Mouse (Mus musculus) testis, adult 2 months (tissue): ENCODE results near the gene Retreg1. TPM values are rescaled to one million over a fixed set of nuclear protein-coding genes. Genes with fewer than 3 reads are reported as not detected.
A peak's percentile ranks its signal among the peaks of the same experiment; 100 is the strongest.

Experiments used
- H3K27ac ChIP-seq: fragments of 200-500 bp; 2 replicates; pipeline ENCODE4 v1.5.1; 2012; ENCODE audit warnings: low read depth, low read length; ENCODE audit not compliant: control insufficient read depth, insufficient read depth
- H3K27me3 ChIP-seq: fragments of 200-500 bp; 2 replicates; pipeline ENCODE4 v1.6.1; 2012; ENCODE audit warnings: mild to moderate bottlenecking, low read length, moderate library complexity; ENCODE audit not compliant: control insufficient read depth, insufficient read depth
- H3K36me3 ChIP-seq: fragments of 200-500 bp; 2 replicates; pipeline ENCODE4 v1.6.1; 2012; ENCODE audit warnings: mild to moderate bottlenecking, low read length; ENCODE audit not compliant: control insufficient read depth, insufficient read depth
- H3K4me1 ChIP-seq: fragments of 200-500 bp; 2 replicates; pipeline ENCODE4 v1.6.1; 2012; ENCODE audit warnings: low read length; ENCODE audit not compliant: control insufficient read depth, insufficient read depth
- H3K4me3 ChIP-seq: fragments of 200-500 bp; 2 replicates; pipeline ENCODE4 v1.5.1; 2012; ENCODE audit warnings: low read depth, mild to moderate bottlenecking, low read length, moderate library complexity, mixed read lengths; ENCODE audit not compliant: control insufficient read depth
- CTCF ChIP-seq: fragments of 200-500 bp; IDR thresholded peaks from 2 replicates; pipeline ENCODE4 v1.5.1; 2012; ENCODE audit warnings: low read depth, mild to moderate bottlenecking, inconsistent platforms, low read length, moderate library complexity; ENCODE audit not compliant: control insufficient read depth, insufficient read depth, insufficient replicate concordance
- POLR2A ChIP-seq: fragments of 200-500 bp; IDR thresholded peaks from 2 replicates; pipeline ENCODE4 v1.6.1; 2012; ENCODE audit warnings: low read depth, mild to moderate bottlenecking, inconsistent platforms, low read length, moderate library complexity; ENCODE audit not compliant: control insufficient read depth
- polyA plus RNA-seq: library from polyadenylated mRNA; depleted of rRNA; stranded (reverse); fragments of >200 nt; gene quantifications from 2 replicates; pipeline ENCODE4 v1.2.3, GENCODE M21; 2012

Gene Retreg1
- polyA plus RNA-seq, 1 experiment: 46.1 TPM

- TF ChIP-seq CTCF: no peak
- TF ChIP-seq POLR2A: no peak
- Histone ChIP-seq H3K4me1 (no peaks in the 10 kb centered on the region; the same call in 1 of the 2 replicates), H3K4me3 (no peak overlapping the region), H3K27ac (no peak overlapping the region), H3K27me3 (no peaks in the 10 kb centered on the region), H3K36me3 (no peaks in the 10 kb centered on the region)
Observed at GRCm38 (mm10) chr15:25914160-25914559, 71.2 kb downstream of the Retreg1 start.

- Histone ChIP-seq H3K4me1 (no peaks in the 10 kb centered on the region; the same call in 1 of the 2 replicates), H3K4me3 (no peak overlapping the region), H3K27me3 (no peaks in the 10 kb centered on the region), H3K36me3 (no peaks in the 10 kb centered on the region), H3K27ac (no peak overlapping the region)
- TF ChIP-seq CTCF (no peak), POLR2A (no peak)
Observed at GRCm38 (mm10) chr15:25915013-25915412, 72.0 kb downstream of the Retreg1 start.

GRCm38 (mm10) chr15:25915574-25916205 is 72.7 kb downstream of the Retreg1 start:
- H3K4me1 ChIP-seq: no peaks in the 10 kb centered on the region; the same call in 1 of the 2 replicates
- peak; percentile 9; the same call in 1 of the 2 replicates for TF ChIP-seq POLR2A
- no peak for TF ChIP-seq CTCF
- H3K27me3 ChIP-seq: no peaks in the 10 kb centered on the region
- no peak overlapping the region for H3K4me3 ChIP-seq
- H3K27ac ChIP-seq: no peak overlapping the region
- H3K36me3 ChIP-seq: no peaks in the 10 kb centered on the region

DNA sequence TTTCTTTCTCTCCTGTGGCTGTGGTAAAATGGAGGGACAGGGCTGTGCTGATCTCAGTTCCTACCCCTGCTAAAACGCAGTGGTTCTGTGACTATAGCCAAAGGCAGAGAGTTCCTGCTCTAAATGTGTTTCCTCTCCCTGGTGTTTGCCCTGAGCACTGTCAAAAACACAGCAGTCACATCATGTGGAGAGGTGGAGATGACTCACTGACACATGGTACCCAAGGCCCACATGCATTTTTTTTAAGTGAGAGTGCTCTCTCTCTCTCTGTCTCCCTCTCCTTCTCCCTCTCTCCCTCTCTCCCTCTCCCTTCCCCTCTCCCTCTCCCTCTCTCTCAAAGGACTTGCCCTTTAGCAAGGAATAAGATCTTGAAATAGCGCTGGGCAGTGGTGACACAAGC is 73.3 kb downstream of the Retreg1 start:
- no peak overlapping the region for H3K27ac ChIP-seq
- no peaks in the 10 kb centered on the region for H3K27me3 ChIP-seq
- no peaks in the 10 kb centered on the region for H3K36me3 ChIP-seq
- no peak for TF ChIP-seq CTCF
- no peak for TF ChIP-seq POLR2A
- no peak overlapping the region for H3K4me3 ChIP-seq
- H3K4me1 ChIP-seq: no peaks in the 10 kb centered on the region; the same call in 1 of the 2 replicates

DNA sequence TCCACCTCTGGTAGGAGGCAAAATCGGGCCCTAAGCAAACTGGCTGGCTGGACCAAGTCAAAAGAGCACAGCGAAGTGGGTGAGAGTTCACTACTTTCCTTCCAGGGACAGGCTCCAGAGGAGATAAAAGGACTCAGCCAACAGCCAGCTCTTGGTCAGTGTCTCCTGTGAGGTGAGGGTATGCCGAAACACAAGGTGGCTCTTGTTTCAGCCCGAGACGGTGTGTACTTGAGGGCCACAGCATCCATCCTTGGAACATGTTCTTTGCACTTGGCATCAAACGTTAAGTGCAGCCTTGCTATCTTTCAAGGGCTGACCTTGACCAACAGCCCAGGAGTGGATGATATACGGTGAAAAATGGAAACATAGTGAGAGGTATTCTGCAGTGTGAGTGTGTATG is 75.7 kb downstream of the Retreg1 start:
- TF ChIP-seq CTCF: no peak
- no peak for TF ChIP-seq POLR2A
- no peak overlapping the region for H3K27ac ChIP-seq
- H3K36me3 ChIP-seq: no peaks in the 10 kb centered on the region
- H3K27me3 ChIP-seq: no peaks in the 10 kb centered on the region
- no peak overlapping the region for H3K4me3 ChIP-seq
- no peaks in the 10 kb centered on the region; the same call in 1 of the 2 replicates for H3K4me1 ChIP-seq

DNA sequence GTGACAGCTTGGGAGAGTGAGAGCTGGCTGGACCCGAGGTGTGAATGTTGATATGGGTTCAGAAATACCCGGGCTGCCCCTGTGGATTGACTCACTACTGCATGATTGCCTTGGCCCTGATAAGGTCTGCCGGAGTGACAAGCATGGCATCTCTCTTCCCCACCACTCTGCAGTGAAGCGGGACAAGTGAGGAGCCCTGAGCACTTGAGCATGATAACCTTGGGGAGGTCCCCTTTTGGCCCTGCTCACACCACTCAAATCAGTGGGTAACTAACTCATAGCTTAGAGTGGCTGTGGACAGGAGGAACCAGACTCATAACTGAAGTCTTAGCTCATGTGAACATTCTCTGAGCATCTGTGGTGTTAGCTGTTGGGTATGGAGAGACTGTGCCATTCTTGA is 77.0 kb downstream of the Retreg1 start:
- Histone ChIP-seq H3K27me3 (no peaks in the 10 kb centered on the region), H3K36me3 (no peaks in the 10 kb centered on the region), H3K4me3 (no peak overlapping the region), H3K4me1 (no peaks in the 10 kb centered on the region; the same call in 1 of the 2 replicates), H3K27ac (no peak overlapping the region)
- no peak for TF ChIP-seq POLR2A

- TF ChIP-seq CTCF: no peak
- TF ChIP-seq POLR2A: no peak
- Histone ChIP-seq H3K4me3 (no peak overlapping the region), H3K27ac (no peak overlapping the region), H3K27me3 (no peaks in the 10 kb centered on the region), H3K4me1 (no peaks in the 10 kb centered on the region), H3K36me3 (no peaks in the 10 kb centered on the region)
Observed at GRCm38 (mm10) chr15:25920886-25921285, 77.9 kb downstream of the Retreg1 start.

DNA sequence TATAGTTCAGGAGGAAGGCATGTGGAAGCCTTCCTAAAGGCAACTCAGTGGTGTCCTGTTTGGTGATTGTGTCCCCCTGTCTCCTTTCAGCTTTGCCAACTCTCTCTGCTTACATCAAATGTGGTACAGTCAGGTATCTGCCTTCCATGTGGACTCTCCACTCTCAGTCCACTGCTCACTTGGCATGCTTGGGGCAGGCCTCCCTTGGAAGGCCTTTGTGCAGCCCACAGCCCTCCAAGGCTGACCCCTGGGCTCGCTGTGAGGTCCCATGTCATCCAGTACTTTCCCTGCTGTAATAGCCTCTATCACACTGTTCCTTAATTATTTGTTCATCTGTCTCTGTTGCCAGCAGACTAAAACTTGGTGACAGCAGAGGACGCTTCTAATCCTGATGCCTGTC is 79.0 kb downstream of the Retreg1 start:
- Histone ChIP-seq H3K4me1 (no peaks in the 10 kb centered on the region), H3K36me3 (no peaks in the 10 kb centered on the region), H3K27ac (no peak overlapping the region), H3K27me3 (no peaks in the 10 kb centered on the region), H3K4me3 (no peak overlapping the region)
- TF ChIP-seq POLR2A (no peak), CTCF (no peak)
